Mouse (Mus musculus) E14TG2a.4 (cell line): Measurements from ENCODE around the gene Eif5.
A peak's percentile ranks its signal among the peaks of the same experiment; 100 is the strongest.

Experiments
- H3K27me3 ChIP-seq: 2 replicates; pipeline ENCODE4 v1.6.1; 2014; ENCODE audit warnings: low read length, control low read depth; ENCODE audit not compliant: insufficient read depth
- H3K36me3 ChIP-seq: 2 replicates; pipeline ENCODE4 v1.6.1; 2014; ENCODE audit warnings: low read length, control low read depth; ENCODE audit not compliant: insufficient read depth
- H3K4me1 ChIP-seq: replicated peaks from 2 replicates; pipeline ENCODE4 v1.6.1; 2014; ENCODE audit warnings: low read depth, low read length, control low read depth
- H3K4me3 ChIP-seq: replicated peaks from 2 replicates; pipeline ENCODE4 v1.5.1; 2014; ENCODE audit warnings: mild to moderate bottlenecking, low read length
- H3K9me3 ChIP-seq: 2 replicates; pipeline ENCODE4 v1.6.1; 2014; ENCODE audit warnings: low read length, control low read depth
- CTCF ChIP-seq: conservative IDR thresholded peaks from 2 replicates; pipeline ENCODE4 v1.5.1; 2014; ENCODE audit warnings: low read length
- NANOG ChIP-seq: IDR thresholded peaks from 2 replicates; pipeline ENCODE4 v1.6.1; 2014; ENCODE audit warnings: borderline replicate concordance, low read length, mixed read lengths
- POU5F1 ChIP-seq: IDR thresholded peaks from 2 replicates; pipeline ENCODE4 v1.6.1; 2014; ENCODE audit warnings: low read length, borderline replicate concordance

The Eif5 gene

DNA sequence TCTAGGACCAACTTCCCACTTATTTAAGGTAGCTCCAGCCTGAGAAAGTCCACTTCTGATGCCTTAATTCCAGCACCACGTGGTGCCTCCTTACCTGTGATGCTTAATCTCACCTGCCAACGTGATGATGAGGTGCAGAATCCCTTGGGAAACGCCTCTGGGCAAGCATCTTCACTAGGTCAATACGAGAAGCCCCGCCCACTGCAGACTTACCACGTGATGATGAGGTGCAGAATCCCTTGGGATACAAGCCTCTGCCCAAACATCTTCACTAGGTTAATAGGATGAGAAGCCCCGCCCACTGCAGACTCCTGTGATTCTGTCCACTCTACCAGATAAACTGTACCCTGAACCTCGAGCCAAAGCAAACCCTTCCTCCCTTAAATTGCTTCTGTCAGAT is 8.6 kb upstream of the Eif5 start:
- no peak overlapping the region for H3K4me3 ChIP-seq
- H3K36me3 ChIP-seq: no peaks in the 10 kb centered on the region
- peaks cover 22% of the 10 kb centered on the region for H3K4me1 ChIP-seq
- TF ChIP-seq POU5F1 (no peak), CTCF (no peak), NANOG (no peak)
- H3K9me3 ChIP-seq: no peaks in the 10 kb centered on the region
- peaks cover 3% of the 10 kb centered on the region; the same call in 1 of the 2 replicates for H3K27me3 ChIP-seq

DNA sequence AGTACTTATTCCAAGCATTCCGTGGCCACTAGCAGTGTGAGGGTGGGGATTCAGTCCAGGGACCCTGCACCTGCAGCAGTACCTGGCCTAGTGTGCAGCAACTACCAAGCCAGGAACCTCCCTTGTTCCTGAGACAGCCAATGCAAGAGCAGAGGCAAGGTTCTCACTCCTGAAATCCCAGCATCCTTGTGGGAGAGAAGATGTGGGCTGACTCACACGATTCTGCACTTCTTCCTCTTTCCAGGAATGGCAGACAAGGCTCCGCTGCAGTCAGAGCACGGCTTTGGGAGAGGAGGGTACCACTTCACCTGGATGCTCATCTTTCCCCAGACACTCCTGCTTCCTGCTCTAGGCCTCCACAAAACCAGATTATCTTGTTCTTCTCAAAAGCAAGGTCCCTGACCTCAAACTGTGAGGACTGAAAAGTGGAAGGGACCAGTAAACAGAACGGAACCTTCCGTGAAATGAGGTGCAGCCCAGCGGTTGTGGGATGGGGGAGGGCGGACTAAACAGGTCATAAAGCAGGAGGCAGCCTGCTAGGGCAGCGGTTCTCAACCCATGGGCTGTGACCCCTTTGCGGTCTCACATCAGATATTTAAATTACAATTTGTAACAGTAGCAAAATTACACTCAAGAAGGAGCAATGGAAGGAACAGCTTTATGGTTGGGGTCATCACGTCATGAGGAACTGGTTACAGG is 4.6 kb upstream of the Eif5 start:
- peaks cover 5% of the 10 kb centered on the region; the same call in 1 of the 2 replicates for H3K36me3 ChIP-seq
- TF ChIP-seq POU5F1 (no peak), CTCF (no peak), NANOG (no peak)
- no peaks in the 10 kb centered on the region for H3K27me3 ChIP-seq

DNA sequence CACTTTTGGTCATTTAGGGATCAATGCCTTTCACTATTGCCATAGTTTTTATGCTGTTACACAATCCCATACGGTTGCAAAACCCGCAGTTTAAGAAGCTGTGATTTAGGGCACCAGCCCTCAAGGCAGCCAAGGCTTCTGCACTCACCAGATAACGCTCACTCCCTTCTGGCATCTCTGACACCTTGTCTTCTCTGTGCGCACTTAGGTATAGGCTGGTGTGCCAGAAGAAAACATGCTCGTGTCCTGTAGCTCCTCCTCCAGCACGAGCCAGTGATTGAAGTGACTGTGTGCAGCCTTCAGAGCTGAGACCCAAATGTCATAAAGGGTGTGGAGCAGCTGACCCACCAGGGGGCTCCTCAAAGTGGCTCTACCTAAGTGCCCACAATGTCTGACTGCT is 2.5 kb upstream of the Eif5 start:
- Histone ChIP-seq H3K27me3 (peaks cover 3% of the 10 kb centered on the region; the same call in 1 of the 2 replicates), H3K9me3 (no peaks in the 10 kb centered on the region), H3K4me1 (peaks cover 51% of the 10 kb centered on the region), H3K36me3 (peaks cover 21% of the 10 kb centered on the region), H3K4me3 (no peak overlapping the region)
- no peak for TF ChIP-seq CTCF
- TF ChIP-seq POU5F1: no peak
- TF ChIP-seq NANOG: no peak

More for the DNA sequence above, 4.6 kb upstream of the Eif5 start:
- no peaks in the 10 kb centered on the region for H3K9me3 ChIP-seq
- H3K4me1 ChIP-seq: peaks cover 44% of the 10 kb centered on the region
- no peak overlapping the region for H3K4me3 ChIP-seq

DNA sequence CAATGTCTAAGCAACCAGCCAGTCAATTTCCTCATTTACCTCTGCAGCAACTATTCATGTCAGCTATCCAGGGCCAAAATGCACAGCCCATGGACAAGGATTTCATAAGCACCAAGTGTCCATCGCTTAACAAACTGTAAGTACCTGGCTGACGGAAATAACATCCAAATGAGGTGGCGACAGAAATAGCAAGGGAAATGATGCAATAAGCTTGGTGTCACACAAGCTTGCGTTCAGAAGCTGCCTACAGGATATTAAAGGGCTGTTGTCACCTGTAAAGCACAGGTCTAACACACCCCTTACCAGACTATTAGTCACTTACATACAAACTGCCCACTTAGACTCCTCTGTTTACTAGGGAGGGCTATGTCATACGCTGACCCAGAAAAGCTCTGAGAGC is 2.1 kb upstream of the Eif5 start:
- Histone ChIP-seq H3K27me3 (peaks cover 3% of the 10 kb centered on the region; the same call in 1 of the 2 replicates), H3K36me3 (peaks cover 26% of the 10 kb centered on the region), H3K4me1 (peaks cover 56% of the 10 kb centered on the region), H3K4me3 (no peak overlapping the region), H3K9me3 (no peaks in the 10 kb centered on the region)
- TF ChIP-seq POU5F1 (no peak), NANOG (no peak), CTCF (no peak)

DNA sequence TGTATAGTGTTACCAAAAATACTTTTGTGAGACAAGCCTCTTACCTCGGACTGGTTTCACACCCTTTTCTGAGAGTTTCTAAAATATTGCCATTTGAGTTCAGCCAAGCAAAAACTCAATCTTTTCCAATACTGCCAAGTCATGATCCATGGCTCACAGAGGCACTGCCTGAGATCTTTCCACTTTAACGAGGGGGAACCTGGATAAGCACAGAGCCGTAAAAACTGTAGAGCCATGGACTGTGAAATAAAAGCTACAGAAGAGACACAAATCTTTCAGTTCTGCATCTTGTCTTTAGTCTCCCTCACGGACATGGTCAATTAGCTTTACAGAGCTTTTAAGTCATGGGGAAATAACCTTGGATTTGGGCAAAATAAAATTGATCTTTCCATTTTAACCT is 1.1 kb upstream of the Eif5 start:
- H3K27me3 ChIP-seq: peaks cover 3% of the 10 kb centered on the region; the same call in 1 of the 2 replicates
- TF ChIP-seq POU5F1 (no peak), CTCF (no peak), NANOG (no peak)
- H3K4me1 ChIP-seq: peaks cover 65% of the 10 kb centered on the region
- H3K4me3 ChIP-seq: peak overlapping the region; percentile 99
- peaks cover 35% of the 10 kb centered on the region for H3K36me3 ChIP-seq
- H3K9me3 ChIP-seq: no peaks in the 10 kb centered on the region

DNA sequence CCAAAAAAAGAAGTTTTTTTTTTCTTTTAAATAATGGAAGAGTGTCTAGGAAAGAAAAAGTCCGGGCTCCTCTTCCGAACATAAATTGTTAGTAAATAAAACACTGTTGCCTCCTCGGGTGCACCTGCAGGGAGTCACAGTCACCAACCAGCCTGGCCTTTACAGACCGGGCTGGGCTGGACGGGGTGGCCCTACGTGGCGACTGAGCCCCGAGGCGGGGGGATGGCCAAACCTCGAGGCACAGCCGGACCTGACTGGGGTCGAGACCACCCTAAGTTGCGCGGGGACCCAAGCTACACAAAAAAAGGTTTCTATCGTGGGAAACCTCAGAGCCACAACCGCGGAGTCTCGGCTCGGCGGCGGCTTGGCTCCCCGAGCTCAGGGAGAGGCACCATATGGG is 475 bp upstream of the Eif5 start:
- TF ChIP-seq CTCF: no peak
- TF ChIP-seq NANOG: no peak
- no peak for TF ChIP-seq POU5F1
- peaks cover 3% of the 10 kb centered on the region; the same call in 1 of the 2 replicates for H3K27me3 ChIP-seq
- no peaks in the 10 kb centered on the region for H3K9me3 ChIP-seq
- peak overlapping the region; percentile 99 for H3K4me3 ChIP-seq
- H3K36me3 ChIP-seq: peaks cover 41% of the 10 kb centered on the region
- peaks cover 71% of the 10 kb centered on the region for H3K4me1 ChIP-seq

DNA sequence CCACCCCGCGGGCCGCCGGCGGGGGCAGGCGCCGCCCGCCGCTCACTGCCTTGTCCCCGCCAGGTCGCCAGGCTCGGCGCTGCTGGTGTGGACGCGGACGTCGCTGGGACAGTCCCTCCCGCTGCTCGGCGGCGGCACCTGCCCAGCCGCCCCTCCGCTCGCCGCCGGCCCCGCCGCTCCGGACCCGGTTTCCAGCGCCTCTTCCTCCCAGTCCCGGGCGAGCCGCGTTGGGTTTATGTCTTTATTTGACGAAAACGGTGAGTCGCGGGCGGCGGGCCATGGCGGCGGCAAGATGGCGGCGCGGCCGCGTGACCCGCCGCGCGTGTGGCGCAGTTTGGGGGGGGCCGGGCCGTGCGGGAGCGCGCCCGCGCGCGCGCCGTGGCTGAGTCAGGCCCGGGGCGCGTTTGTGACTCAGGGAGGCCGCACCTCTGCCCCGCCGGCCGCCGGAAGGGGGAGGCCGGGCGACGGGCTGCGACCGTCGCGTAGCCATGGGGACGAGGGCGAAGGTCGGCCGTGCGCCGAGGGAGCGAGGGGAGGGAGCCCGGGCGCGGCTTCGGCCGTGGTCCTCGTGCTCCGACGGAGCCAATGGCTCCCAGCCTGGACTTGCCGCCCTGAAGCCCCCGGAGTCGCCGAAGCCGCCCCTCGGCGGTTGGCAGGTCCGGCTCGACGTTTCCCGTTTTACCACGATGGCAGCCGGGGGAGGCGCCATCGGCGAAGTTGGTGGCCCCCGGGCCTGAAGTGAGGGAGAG is 650 bp downstream of the Eif5 start:
- H3K36me3 ChIP-seq: peaks cover 53% of the 10 kb centered on the region
- TF ChIP-seq POU5F1 (no peak), NANOG (no peak), CTCF (no peak)
- peaks cover 67% of the 10 kb centered on the region for H3K4me1 ChIP-seq
- no peaks in the 10 kb centered on the region for H3K9me3 ChIP-seq
- peaks cover 3% of the 10 kb centered on the region; the same call in 1 of the 2 replicates for H3K27me3 ChIP-seq
- peak overlapping the region; percentile 99 for H3K4me3 ChIP-seq

DNA sequence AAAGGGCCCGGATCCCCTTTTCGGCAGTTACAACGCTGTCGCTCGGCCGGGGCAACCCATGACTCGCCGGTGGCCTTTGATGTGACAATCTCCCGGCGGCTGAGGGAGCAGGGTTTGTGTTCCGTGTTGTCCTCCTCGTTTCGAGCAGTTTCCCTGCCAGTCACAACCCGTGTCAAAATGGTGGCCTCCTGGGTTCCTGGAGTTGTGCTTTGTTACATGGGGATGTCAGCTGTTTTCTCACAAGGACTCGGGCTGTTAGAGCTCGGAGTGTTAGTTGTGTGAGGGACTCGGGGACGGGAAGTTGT is 1.2 kb downstream of the Eif5 start:
- TF ChIP-seq CTCF (no peak), POU5F1 (no peak), NANOG (no peak)
- peaks cover 3% of the 10 kb centered on the region; the same call in 1 of the 2 replicates for H3K27me3 ChIP-seq
- H3K36me3 ChIP-seq: peaks cover 58% of the 10 kb centered on the region
- H3K4me1 ChIP-seq: peaks cover 67% of the 10 kb centered on the region
- peak overlapping the region; percentile 99 for H3K4me3 ChIP-seq
- H3K9me3 ChIP-seq: no peaks in the 10 kb centered on the region
